Mouse (Mus musculus): Measurements from ENCODE around the gene Pik3cb. TPM values are rescaled to one million over a fixed set of nuclear protein-coding genes. Genes with fewer than 3 reads are reported as not detected.

Pik3cb gene
- polyA plus RNA-seq, 1 experiment: 3.4 TPM

DNA sequence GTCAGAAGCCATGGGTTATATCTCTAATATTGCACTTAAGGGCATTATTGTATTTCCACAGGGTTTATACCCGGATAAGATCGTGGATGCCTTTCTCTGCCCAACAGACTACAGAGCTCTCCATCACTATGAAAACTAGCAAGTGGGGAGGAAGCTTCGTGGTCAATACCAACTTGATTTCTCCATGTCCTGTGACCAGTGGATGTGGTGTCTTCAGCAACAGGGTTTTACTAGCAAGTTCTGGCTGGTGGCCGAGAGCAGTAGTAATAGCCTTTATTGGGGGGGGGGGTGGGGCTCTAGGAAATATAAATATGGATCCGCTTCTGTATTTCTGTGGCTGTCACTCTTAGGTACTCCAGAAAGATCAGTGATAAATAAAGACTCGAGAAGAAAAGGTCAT lies 35.4 kb upstream of the Pik3cb start:
- TF ChIP-seq MYOG (IDR thresholded peaks at IDR 0.05; ENCODE audit: control insufficient read depth, extremely low read depth, insufficient read length): no peak
- no peak for TF ChIP-seq FOSL1 (IDR thresholded peaks at IDR 0.05; ENCODE audit: insufficient read depth, low read length, poor library complexity, severe bottlenecking)
- no peak for TF ChIP-seq MAX (IDR thresholded peaks at IDR 0.05)
- TF ChIP-seq MYOD1 (IDR thresholded peaks at IDR 0.05; ENCODE audit: control insufficient read depth, insufficient read length, low read depth): no peak
- Histone ChIP-seq H3K79me3 (ENCODE audit: low read depth) (no peaks in the 10 kb centered on the region), H3ac (ENCODE audit: control insufficient read depth, insufficient read length, low read depth) (no peak overlapping the region), H3K79me2 (ENCODE audit: control insufficient read depth, insufficient read depth) (no peaks in the 10 kb centered on the region), H3K36me3 (ENCODE audit: control insufficient read depth, insufficient read depth) (no peaks in the 10 kb centered on the region), H3K4me3 (ENCODE audit: insufficient read depth, poor library complexity, severe bottlenecking) (no peak overlapping the region), H3K27me3 (ENCODE audit: control insufficient read depth, insufficient read depth, insufficient read length) (no peaks in the 10 kb centered on the region)

DNA sequence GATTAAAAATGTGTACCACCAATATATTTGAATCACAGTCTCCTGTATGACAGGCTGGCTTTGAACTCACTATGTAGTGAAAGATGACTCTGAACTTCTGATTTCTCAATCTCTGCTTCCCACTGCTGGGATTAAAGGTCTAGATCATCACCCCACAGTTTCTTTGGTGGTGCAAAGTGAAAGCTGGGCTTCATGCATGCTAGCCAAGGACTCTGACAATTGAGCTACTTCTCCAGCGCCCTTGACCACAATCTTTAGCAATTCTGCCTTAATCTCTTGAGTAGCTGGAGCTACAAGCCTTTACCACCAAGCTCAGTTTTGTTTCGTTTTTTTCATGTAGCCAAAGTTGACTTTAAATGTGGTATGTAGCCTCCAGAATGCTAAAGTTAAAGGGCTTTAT lies 32.4 kb upstream of the Pik3cb start:
- Histone ChIP-seq H3K79me2 (ENCODE audit: control insufficient read depth, insufficient read depth) (no peaks in the 10 kb centered on the region), H3ac (ENCODE audit: control insufficient read depth, insufficient read length, low read depth) (no peak overlapping the region), H3K27me3 (ENCODE audit: control insufficient read depth, insufficient read depth, insufficient read length) (no peaks in the 10 kb centered on the region), H3K36me3 (ENCODE audit: control insufficient read depth, insufficient read depth) (no peaks in the 10 kb centered on the region), H3K4me3 (ENCODE audit: insufficient read depth, poor library complexity, severe bottlenecking) (no peak overlapping the region), H3K79me3 (ENCODE audit: low read depth) (no peaks in the 10 kb centered on the region)
- TF ChIP-seq MAX (IDR thresholded peaks at IDR 0.05) (no peak), FOSL1 (IDR thresholded peaks at IDR 0.05; ENCODE audit: insufficient read depth, low read length, poor library complexity, severe bottlenecking) (no peak), MYOD1 (IDR thresholded peaks at IDR 0.05; ENCODE audit: control insufficient read depth, insufficient read length, low read depth) (no peak), USF1 (IDR thresholded peaks at IDR 0.05; ENCODE audit: low read depth) (no peak), MYOG (IDR thresholded peaks at IDR 0.05; ENCODE audit: control insufficient read depth, extremely low read depth, insufficient read length) (no peak)

DNA sequence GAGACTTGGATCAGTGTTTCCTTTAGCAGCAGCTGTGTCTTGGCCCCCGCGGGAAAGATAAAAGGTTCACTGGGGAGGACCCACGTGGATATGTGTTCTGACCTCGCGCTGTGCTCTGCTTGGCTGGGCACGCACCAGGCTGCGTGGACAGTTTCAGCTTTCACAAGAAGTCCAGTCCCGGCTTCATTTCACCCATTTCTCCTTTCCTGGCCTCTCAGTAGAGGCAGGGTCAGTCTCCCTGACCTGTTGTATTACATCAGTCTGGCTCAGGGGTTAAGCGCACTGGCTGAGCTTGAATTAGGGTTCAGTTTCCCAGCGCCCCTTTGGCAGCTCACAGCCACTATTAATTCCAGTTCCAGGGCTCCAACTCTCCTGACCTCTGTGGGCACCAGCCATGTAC lies 30.8 kb upstream of the Pik3cb start:
- no peak for TF ChIP-seq CTCF (IDR thresholded peaks at IDR 0.05; ENCODE audit: control insufficient read depth, insufficient read depth, insufficient read length)
- no peak for TF ChIP-seq MAX (IDR thresholded peaks at IDR 0.05)
- no peak for TF ChIP-seq MYOG (IDR thresholded peaks at IDR 0.05; ENCODE audit: control insufficient read depth, extremely low read depth, insufficient read length)
- TF ChIP-seq USF1 (IDR thresholded peaks at IDR 0.05; ENCODE audit: low read depth): no peak
- no peak for TF ChIP-seq MYOD1 (IDR thresholded peaks at IDR 0.05; ENCODE audit: control insufficient read depth, insufficient read length, low read depth)
- no peak for TF ChIP-seq FOSL1 (IDR thresholded peaks at IDR 0.05; ENCODE audit: insufficient read depth, low read length, poor library complexity, severe bottlenecking)
- no peak for TF ChIP-seq CEBPB (IDR thresholded peaks at IDR 0.05; ENCODE audit: low read depth)
- Histone ChIP-seq H3K79me2 (ENCODE audit: control insufficient read depth, insufficient read depth) (no peaks in the 10 kb centered on the region), H3K79me3 (ENCODE audit: low read depth) (no peaks in the 10 kb centered on the region), H3K36me3 (ENCODE audit: control insufficient read depth, insufficient read depth) (no peaks in the 10 kb centered on the region), H3ac (ENCODE audit: control insufficient read depth, insufficient read length, low read depth) (no peak overlapping the region), H3K4me3 (ENCODE audit: insufficient read depth, poor library complexity, severe bottlenecking) (no peak overlapping the region), H3K27me3 (ENCODE audit: control insufficient read depth, insufficient read depth, insufficient read length) (no peaks in the 10 kb centered on the region)

DNA sequence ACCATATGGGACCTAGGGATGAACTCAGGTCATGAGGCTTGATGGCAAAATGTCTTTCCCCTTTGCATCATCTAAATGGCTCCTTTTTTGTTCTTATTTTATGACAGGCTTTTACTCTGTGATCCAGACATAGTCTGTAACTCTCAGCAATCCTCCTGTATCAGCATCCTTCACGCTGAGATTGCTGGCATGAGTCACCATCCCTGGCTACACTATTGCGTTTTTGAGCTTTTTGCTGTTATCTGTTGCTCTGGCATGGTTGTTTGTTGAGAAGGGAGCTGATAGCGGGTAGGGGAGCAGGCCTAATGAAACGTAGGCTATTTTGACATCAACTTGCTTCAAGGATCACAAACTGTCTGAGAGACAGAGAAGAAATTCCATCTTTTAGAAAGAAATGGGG lies 28.6 kb upstream of the Pik3cb start:
- no peaks in the 10 kb centered on the region for H3K79me2 ChIP-seq (ENCODE audit: control insufficient read depth, insufficient read depth)
- no peak overlapping the region for H3K4me3 ChIP-seq (ENCODE audit: insufficient read depth, poor library complexity, severe bottlenecking)
- H3K36me3 ChIP-seq (ENCODE audit: control insufficient read depth, insufficient read depth): no peaks in the 10 kb centered on the region
- TF ChIP-seq CEBPB (IDR thresholded peaks at IDR 0.05; ENCODE audit: low read depth) (no peak), USF1 (IDR thresholded peaks at IDR 0.05; ENCODE audit: low read depth) (no peak), MAX (IDR thresholded peaks at IDR 0.05) (no peak), FOSL1 (IDR thresholded peaks at IDR 0.05; ENCODE audit: insufficient read depth, low read length, poor library complexity, severe bottlenecking) (no peak), MYOG (IDR thresholded peaks at IDR 0.05; ENCODE audit: control insufficient read depth, extremely low read depth, insufficient read length) (no peak), MYOD1 (IDR thresholded peaks at IDR 0.05; ENCODE audit: control insufficient read depth, insufficient read length, low read depth) (no peak), CTCF (IDR thresholded peaks at IDR 0.05; ENCODE audit: control insufficient read depth, insufficient read depth, insufficient read length) (no peak)
- no peak overlapping the region for H3ac ChIP-seq (ENCODE audit: control insufficient read depth, insufficient read length, low read depth)
- H3K79me3 ChIP-seq (ENCODE audit: low read depth): no peaks in the 10 kb centered on the region
- no peaks in the 10 kb centered on the region for H3K27me3 ChIP-seq (ENCODE audit: control insufficient read depth, insufficient read depth, insufficient read length)

DNA sequence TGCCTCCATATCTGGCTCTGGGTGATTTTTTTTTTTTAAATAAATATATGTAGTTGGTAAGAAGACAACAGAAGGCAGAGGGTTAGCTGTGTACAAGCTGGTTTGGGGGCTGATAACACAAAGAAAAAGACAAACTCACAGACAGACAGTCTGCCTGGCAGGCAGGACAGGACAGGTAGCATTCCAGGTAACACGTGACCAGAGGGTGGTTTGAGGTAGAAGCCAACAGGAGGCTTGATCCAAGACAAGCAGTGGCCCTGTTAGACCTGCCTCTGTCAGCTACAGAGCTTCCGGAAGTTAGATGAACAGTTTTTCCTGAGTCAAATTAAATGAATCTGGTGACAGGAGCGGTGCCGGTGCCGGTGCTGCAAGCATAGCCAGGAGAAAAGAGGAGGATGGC lies 26.5 kb upstream of the Pik3cb start:
- Histone ChIP-seq H3K36me3 (ENCODE audit: control insufficient read depth, insufficient read depth) (no peaks in the 10 kb centered on the region), H3K79me3 (ENCODE audit: low read depth) (no peaks in the 10 kb centered on the region), H3K4me3 (ENCODE audit: insufficient read depth, poor library complexity, severe bottlenecking) (no peak overlapping the region), H3K79me2 (ENCODE audit: control insufficient read depth, insufficient read depth) (no peaks in the 10 kb centered on the region), H3ac (ENCODE audit: control insufficient read depth, insufficient read length, low read depth) (no peak overlapping the region), H3K27me3 (ENCODE audit: control insufficient read depth, insufficient read depth, insufficient read length) (no peaks in the 10 kb centered on the region)
- no peak for TF ChIP-seq MYOD1 (IDR thresholded peaks at IDR 0.05; ENCODE audit: control insufficient read depth, insufficient read length, low read depth)
- no peak for TF ChIP-seq CTCF (IDR thresholded peaks at IDR 0.05; ENCODE audit: control insufficient read depth, insufficient read depth, insufficient read length)
- no peak for TF ChIP-seq FOSL1 (IDR thresholded peaks at IDR 0.05; ENCODE audit: insufficient read depth, low read length, poor library complexity, severe bottlenecking)
- TF ChIP-seq MYOG (IDR thresholded peaks at IDR 0.05; ENCODE audit: control insufficient read depth, extremely low read depth, insufficient read length): no peak
- TF ChIP-seq CEBPB (IDR thresholded peaks at IDR 0.05; ENCODE audit: low read depth): no peak
- TF ChIP-seq MAX (IDR thresholded peaks at IDR 0.05): no peak
- TF ChIP-seq USF1 (IDR thresholded peaks at IDR 0.05; ENCODE audit: low read depth): no peak

DNA sequence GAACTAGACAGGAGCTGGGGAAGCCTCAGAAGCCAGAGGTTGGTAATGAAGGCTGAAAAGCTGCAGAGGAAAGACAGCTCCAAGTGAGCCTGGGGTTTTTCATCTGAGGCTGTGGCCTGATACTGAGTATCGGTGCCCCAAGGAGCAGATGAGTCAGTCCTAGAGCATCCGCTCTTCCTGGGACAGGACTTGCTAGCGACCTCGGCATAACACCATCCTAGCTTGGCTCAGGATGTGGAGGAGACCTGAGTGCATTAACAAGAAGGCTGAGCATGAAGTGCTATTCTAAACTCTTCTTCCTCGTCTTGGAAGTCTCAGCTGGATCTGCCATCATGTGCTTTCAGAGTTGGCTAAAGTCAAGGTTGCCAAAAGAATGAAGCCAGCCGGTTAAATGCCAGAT lies 25.5 kb upstream of the Pik3cb start:
- Histone ChIP-seq H3K79me3 (ENCODE audit: low read depth) (no peaks in the 10 kb centered on the region), H3ac (ENCODE audit: control insufficient read depth, insufficient read length, low read depth) (no peak overlapping the region), H3K36me3 (ENCODE audit: control insufficient read depth, insufficient read depth) (no peaks in the 10 kb centered on the region), H3K79me2 (ENCODE audit: control insufficient read depth, insufficient read depth) (no peaks in the 10 kb centered on the region), H3K27me3 (ENCODE audit: control insufficient read depth, insufficient read depth, insufficient read length) (no peaks in the 10 kb centered on the region), H3K4me3 (ENCODE audit: insufficient read depth, poor library complexity, severe bottlenecking) (no peak overlapping the region)
- TF ChIP-seq MAX (IDR thresholded peaks at IDR 0.05) (no peak), MYOD1 (IDR thresholded peaks at IDR 0.05; ENCODE audit: control insufficient read depth, insufficient read length, low read depth) (no peak), USF1 (IDR thresholded peaks at IDR 0.05; ENCODE audit: low read depth) (no peak), CEBPB (IDR thresholded peaks at IDR 0.05; ENCODE audit: low read depth) (no peak), FOSL1 (IDR thresholded peaks at IDR 0.05; ENCODE audit: insufficient read depth, low read length, poor library complexity, severe bottlenecking) (no peak), CTCF (IDR thresholded peaks at IDR 0.05; ENCODE audit: control insufficient read depth, insufficient read depth, insufficient read length) (no peak), MYOG (IDR thresholded peaks at IDR 0.05; ENCODE audit: control insufficient read depth, extremely low read depth, insufficient read length) (no peak)

All from C2C12 (cell line).